Mouse (Mus musculus) myocyte (in vitro differentiated cells): ENCODE data around the gene Ano8.

Experiments used
- CEBPB ChIP-seq: IDR thresholded peaks from 2 replicates; pipeline ENCODE4 v1.6.1; 2011; ENCODE audit warnings: mild to moderate bottlenecking, moderate library complexity; ENCODE audit not compliant: poor library complexity, insufficient read depth, severe bottlenecking
- E2F4 ChIP-seq: IDR thresholded peaks from one replicate; pipeline ENCODE4 v1.6.1; 2011; ENCODE audit warnings: mild to moderate bottlenecking, control low read depth, moderate library complexity; ENCODE audit not compliant: insufficient read depth
- MAX ChIP-seq: IDR thresholded peaks from one replicate; pipeline ENCODE4 v1.6.1; 2011; ENCODE audit warnings: low read depth, mild to moderate bottlenecking, control low read depth
- MYOD1 ChIP-seq, 3 experiments: IDR thresholded peaks; one replicate each; pipeline ENCODE4 v1.6.1; 2011; ENCODE audit warnings: control low read depth in 2 of 3, low read depth in 2 of 3, mild to moderate bottlenecking in 2 of 3, moderate library complexity in 1 of 3; ENCODE audit not compliant: insufficient read length in 2 of 3, control insufficient read depth in 1 of 3
- POLR2A ChIP-seq: IDR thresholded peaks from one replicate; pipeline ENCODE4 v1.6.1; 2011; ENCODE audit warnings: low read depth, mild to moderate bottlenecking, control low read depth, moderate library complexity; ENCODE audit not compliant: insufficient read length
- POLR2AphosphoS2 ChIP-seq: IDR thresholded peaks from one replicate; pipeline ENCODE4 v1.6.1; 2011; ENCODE audit warnings: low read depth, control low read depth; ENCODE audit not compliant: insufficient read length
- TCF12 ChIP-seq: IDR thresholded peaks from one replicate; pipeline ENCODE4 v1.6.1; 2011; ENCODE audit warnings: mild to moderate bottlenecking, control low read depth; ENCODE audit not compliant: poor library complexity, insufficient read depth, severe bottlenecking
- USF1 ChIP-seq: IDR thresholded peaks from one replicate; pipeline ENCODE4 v1.6.1; 2011; ENCODE audit warnings: low read depth, mild to moderate bottlenecking, control low read depth, moderate library complexity

DNA sequence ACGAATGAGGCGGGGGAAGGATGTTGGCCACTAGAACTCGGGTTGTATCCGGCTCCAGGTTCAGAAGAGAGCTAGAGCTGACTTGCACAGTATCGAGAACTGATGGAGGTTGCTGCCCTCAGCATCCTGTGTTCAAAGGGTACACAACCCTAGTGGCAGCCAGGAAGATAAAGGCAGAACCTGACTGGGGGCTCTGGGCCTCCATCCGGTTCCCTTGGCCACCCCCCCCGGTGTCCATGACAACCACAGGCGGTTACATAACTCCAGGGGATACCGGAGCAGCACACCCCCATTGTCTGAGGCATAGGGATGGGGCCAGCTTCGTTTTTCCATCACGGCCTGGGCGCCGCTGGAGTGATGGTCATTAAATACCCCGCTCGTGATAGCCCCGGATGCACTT is 23.0 kb downstream of the Ano8 start:
- TF ChIP-seq MAX, result no peak
- TF ChIP-seq POLR2A, result no peak
- TF ChIP-seq POLR2AphosphoS2, result no peak
- no peak for TF ChIP-seq E2F4
- no peak for TF ChIP-seq TCF12
- TF ChIP-seq CEBPB, result no peak
- TF ChIP-seq USF1, result no peak
- TF ChIP-seq MYOD1 (IDR thresholded peaks at IDR 0.05; ENCODE audit: control insufficient read depth in 1 of 3, insufficient read length in 2 of 3, low read depth in 2 of 3), result no peak
